Mouse (Mus musculus) kidney, embryonic 14.5 days (tissue): ENCODE data around the gene Trh. TPM values are rescaled to one million over a fixed set of nuclear protein-coding genes. Genes with fewer than 3 reads are reported as not detected.

Experiments
- ATAC-seq: fragments of 200-750 bp; cut with Nextera tagmentation; 2 replicates; pipeline ENCODE4 v1.8.0; 2017; ENCODE audit warnings: moderate number of reproducible peaks, mild to moderate bottlenecking, moderate TSS enrichment, moderate library complexity; ENCODE audit not compliant: low FRiP score, low TSS enrichment
- H3K27ac ChIP-seq: fragments of 300-500 bp; sonication (generic); 2 replicates; pipeline ENCODE4 v1.5.1; 2014; ENCODE audit warnings: low read depth, mild to moderate bottlenecking, low read length, moderate library complexity, mixed read lengths
- H3K27me3 ChIP-seq: fragments of 300-500 bp; sonication (generic); 2 replicates; pipeline ENCODE4 v1.6.1; 2014; ENCODE audit warnings: mild to moderate bottlenecking, low read length; ENCODE audit not compliant: control insufficient read depth, insufficient read depth
- H3K36me3 ChIP-seq: fragments of 300-500 bp; sonication (generic); 2 replicates; pipeline ENCODE4 v1.6.1; 2014; ENCODE audit warnings: low read length, mixed read lengths; ENCODE audit not compliant: control insufficient read depth, insufficient read depth
- H3K4me1 ChIP-seq: fragments of 300-500 bp; sonication (generic); 2 replicates; pipeline ENCODE4 v1.6.1; 2014; ENCODE audit warnings: low read length, mixed read lengths; ENCODE audit not compliant: control insufficient read depth, insufficient read depth
- H3K4me2 ChIP-seq: fragments of 300-500 bp; sonication (generic); replicated peaks from 2 replicates; pipeline ENCODE4 v1.6.1; 2014; ENCODE audit warnings: low read depth, mild to moderate bottlenecking, low read length
- H3K4me3 ChIP-seq: fragments of 300-500 bp; sonication (generic); 2 replicates; pipeline ENCODE4 v1.5.1; 2014; ENCODE audit warnings: mild to moderate bottlenecking, low read length
- H3K9ac ChIP-seq: fragments of 300-500 bp; sonication (generic); 2 replicates; pipeline ENCODE4 v1.6.1; 2014; ENCODE audit warnings: low read depth, mild to moderate bottlenecking, low read length, moderate library complexity
- H3K9me3 ChIP-seq: fragments of 300-500 bp; sonication (generic); 2 replicates; pipeline ENCODE4 v1.6.1; 2016; ENCODE audit warnings: low read length; ENCODE audit not compliant: control insufficient read depth
- WGBS: fragments of 180-500 bp; shearing (Covaris S2); extraction: QIAGEN DNeasy Blood & Tissue Kit; methylation state at CpG from one replicate; pipeline ENCODE4 v1.1.7; 2014; 5-methylcytosine and 5-hydroxymethylcytosine counted together
- polyA plus RNA-seq: library from polyadenylated mRNA; unstranded; fragments of >200 nt; fragmentation: Nextera tagmentation; extraction: Ambion mirVana; gene quantifications from 2 replicates; pipeline ENCODE4 v1.2.1, GENCODE M21; 2014

Gene Trh
- polyA plus RNA-seq, result 4.3 and 5.9 TPM in 2 replicates

GRCm38 (mm10) chr6:92244591-92244990 is at the start of gene Trh:
Gene Trh (minus strand): TSS chr6:92244650.
- Histone ChIP-seq H3K4me2 (peak within 1 kb of the TSS; percentile 61), H3K4me3 (peak within 1 kb of the TSS; percentile 38), H3K36me3 (no peaks in the 10 kb centered on the region), H3K4me1 (peaks cover 8% of the 10 kb centered on the region; the same call in 1 of the 2 replicates), H3K27me3 (peaks cover 24% of the 10 kb centered on the region), H3K9ac (peak within 1 kb of the TSS; percentile 44), H3K27ac (no peak within 1 kb of the TSS), H3K9me3 (no peaks in the 10 kb centered on the region)
- no peak for ATAC-seq
- WGBS, result under 1% methylated on average over 31 of the region's 31 CpGs

GRCm38 (mm10) chr6:92290826-92291225 is 46.4 kb upstream of the Trh start:
- 76% methylated on average over 3 of the region's 3 CpGs for WGBS
- ATAC-seq, result no peak
- H3K27me3 ChIP-seq, result no peaks in the 10 kb centered on the region

GRCm38 (mm10) chr6:92286889-92287288 is 42.4 kb upstream of the Trh start:
- Histone ChIP-seq H3K36me3 (no peaks in the 10 kb centered on the region), H3K4me2 (no peak overlapping the region), H3K9ac (no peak overlapping the region), H3K4me3 (no peak overlapping the region), H3K27ac (no peak overlapping the region), H3K9me3 (no peaks in the 10 kb centered on the region), H3K27me3 (no peaks in the 10 kb centered on the region), H3K4me1 (no peaks in the 10 kb centered on the region)
- 48% methylated on average over 4 of the region's 4 CpGs for WGBS
- no peak for ATAC-seq

More at GRCm38 (mm10) chr6:92290826-92291225, 46.4 kb upstream of the Trh start:
- H3K27ac ChIP-seq, result no peak overlapping the region
- no peaks in the 10 kb centered on the region for H3K36me3 ChIP-seq
- H3K4me1 ChIP-seq, result no peaks in the 10 kb centered on the region
- H3K9me3 ChIP-seq, result no peaks in the 10 kb centered on the region
- no peak overlapping the region for H3K4me3 ChIP-seq
- H3K9ac ChIP-seq, result no peak overlapping the region
- no peak overlapping the region for H3K4me2 ChIP-seq

GRCm38 (mm10) chr6:92286258-92286888 is 41.9 kb upstream of the Trh start:
- Histone ChIP-seq H3K4me2 (no peak overlapping the region), H3K27me3 (no peaks in the 10 kb centered on the region), H3K27ac (no peak overlapping the region), H3K9ac (no peak overlapping the region), H3K9me3 (no peaks in the 10 kb centered on the region), H3K4me3 (no peak overlapping the region), H3K4me1 (no peaks in the 10 kb centered on the region), H3K36me3 (no peaks in the 10 kb centered on the region)
- peak; percentile 60; the same call in 1 of the 2 replicates for ATAC-seq
- 27% methylated on average over 4 of the region's 4 CpGs for WGBS

- WGBS, result 78% methylated on average over 4 of the region's 4 CpGs
- no peaks in the 10 kb centered on the region for H3K27me3 ChIP-seq
- H3K4me2 ChIP-seq, result no peak overlapping the region
- H3K9me3 ChIP-seq, result no peaks in the 10 kb centered on the region
- H3K9ac ChIP-seq, result no peak overlapping the region
- H3K27ac ChIP-seq, result no peak overlapping the region
- H3K4me1 ChIP-seq, result no peaks in the 10 kb centered on the region
- H3K4me3 ChIP-seq, result no peak overlapping the region
- ATAC-seq, result no peak
- no peaks in the 10 kb centered on the region for H3K36me3 ChIP-seq
These were observed 41.1 kb upstream of the Trh start for GRCm38 (mm10) chr6:92285559-92285958.

GRCm38 (mm10) chr6:92277179-92277578 is 32.7 kb upstream of the Trh start:
- Histone ChIP-seq H3K4me2 (no peak overlapping the region), H3K9ac (no peak overlapping the region), H3K4me1 (no peaks in the 10 kb centered on the region), H3K27ac (no peak overlapping the region), H3K36me3 (no peaks in the 10 kb centered on the region), H3K9me3 (no peaks in the 10 kb centered on the region), H3K4me3 (no peak overlapping the region), H3K27me3 (no peaks in the 10 kb centered on the region)
- WGBS, result 67% methylated on average over 1 of the region's 1 CpGs
- ATAC-seq, result no peak

GRCm38 (mm10) chr6:92273652-92274322 is 29.3 kb upstream of the Trh start:
- H3K4me3 ChIP-seq, result no peak overlapping the region
- WGBS, result 81% methylated on average over 6 of the region's 6 CpGs
- no peak for ATAC-seq

GRCm38 (mm10) chr6:92272601-92273000 is 28.2 kb upstream of the Trh start:
- no peak overlapping the region for H3K27ac ChIP-seq
- no peak overlapping the region for H3K4me2 ChIP-seq
- no peak overlapping the region for H3K9ac ChIP-seq
- H3K4me1 ChIP-seq, result no peaks in the 10 kb centered on the region
- ATAC-seq, result no peak
- no peaks in the 10 kb centered on the region for H3K36me3 ChIP-seq
- no peaks in the 10 kb centered on the region for H3K27me3 ChIP-seq
- no peaks in the 10 kb centered on the region for H3K9me3 ChIP-seq
- WGBS, result 62% methylated on average over 3 of the region's 3 CpGs
- no peak overlapping the region for H3K4me3 ChIP-seq

More at GRCm38 (mm10) chr6:92273652-92274322, 29.3 kb upstream of the Trh start:
- no peak overlapping the region for H3K4me2 ChIP-seq
- H3K27ac ChIP-seq, result no peak overlapping the region
- H3K9me3 ChIP-seq, result no peaks in the 10 kb centered on the region
- H3K4me1 ChIP-seq, result no peaks in the 10 kb centered on the region
- no peaks in the 10 kb centered on the region for H3K27me3 ChIP-seq
- no peaks in the 10 kb centered on the region for H3K36me3 ChIP-seq
- no peak overlapping the region for H3K9ac ChIP-seq

- no peak overlapping the region for H3K4me2 ChIP-seq
- H3K9ac ChIP-seq, result no peak overlapping the region
- no peaks in the 10 kb centered on the region for H3K9me3 ChIP-seq
- no peaks in the 10 kb centered on the region; the same call in 1 of the 2 replicates for H3K27me3 ChIP-seq
- no peaks in the 10 kb centered on the region for H3K36me3 ChIP-seq
- WGBS, result 18% methylated on average over 4 of the region's 4 CpGs
- no peak overlapping the region for H3K27ac ChIP-seq
- no peak overlapping the region for H3K4me3 ChIP-seq
- H3K4me1 ChIP-seq, result no peaks in the 10 kb centered on the region
- 0 out of 2 replicates have a peak, but pooled peaks have one; percentile 6 for ATAC-seq
These were observed 24.6 kb upstream of the Trh start for GRCm38 (mm10) chr6:92269019-92269418.
